Mouse (Mus musculus) neural tube, embryonic 14.5 days (tissue): ENCODE measurements at regions not wholly inside any gene's neighbourhood (a gene's known extent, or its start where the extent isn't known, plus 50 kb on each side); places are given as distances from the start of the nearest gene placed in this dataset.
A peak's percentile ranks its signal among the peaks of the same experiment; 100 is the strongest.

Experiments used
- ATAC-seq: fragments of 200-750 bp; cut with Nextera tagmentation; 2 replicates; pipeline ENCODE4 v1.8.0; 2017; ENCODE audit warnings: low read depth, mild to moderate bottlenecking, moderate TSS enrichment, moderate library complexity
- H3K27ac ChIP-seq: fragments of 300-500 bp; sonication (generic); 2 replicates; pipeline ENCODE4 v1.5.1; 2014; ENCODE audit warnings: low read depth, mild to moderate bottlenecking, control low read depth, low read length, moderate library complexity, mixed read lengths
- H3K27me3 ChIP-seq: fragments of 300-500 bp; sonication (generic); 2 replicates; pipeline ENCODE4 v1.6.1; 2014; ENCODE audit warnings: low read length; ENCODE audit not compliant: control insufficient read depth, insufficient read depth
- H3K36me3 ChIP-seq: fragments of 300-500 bp; sonication (generic); 2 replicates; pipeline ENCODE4 v1.6.1; 2014; ENCODE audit warnings: low read length, mixed read lengths; ENCODE audit not compliant: control insufficient read depth, insufficient read depth
- H3K4me1 ChIP-seq: fragments of 300-500 bp; sonication (generic); 2 replicates; pipeline ENCODE4 v1.6.1; 2014; ENCODE audit warnings: low read length; ENCODE audit not compliant: control insufficient read depth, insufficient read depth
- H3K4me2 ChIP-seq: fragments of 300-500 bp; sonication (generic); 2 replicates; pipeline ENCODE4 v1.6.1; 2014; ENCODE audit warnings: mild to moderate bottlenecking, low read depth, low read length, control low read depth
- H3K4me3 ChIP-seq: fragments of 300-500 bp; sonication (generic); 2 replicates; pipeline ENCODE4 v1.5.1; 2014; ENCODE audit warnings: low read depth, low read length, control low read depth, mixed read lengths
- H3K9ac ChIP-seq: fragments of 300-500 bp; sonication (generic); replicated peaks from 2 replicates; pipeline ENCODE4 v1.6.1; 2014; ENCODE audit warnings: low read depth, mild to moderate bottlenecking, control low read depth, low read length, mixed read lengths
- H3K9me3 ChIP-seq: fragments of 300-500 bp; sonication (generic); 2 replicates; pipeline ENCODE4 v1.6.1; 2016; ENCODE audit warnings: low read length; ENCODE audit not compliant: control insufficient read depth
- WGBS: fragments of 180-500 bp; shearing (Covaris S2); extraction: QIAGEN DNeasy Blood & Tissue Kit; methylation state at CpG from one replicate; pipeline ENCODE4 v1.1.7; 2014; 5-methylcytosine and 5-hydroxymethylcytosine counted together

DNA sequence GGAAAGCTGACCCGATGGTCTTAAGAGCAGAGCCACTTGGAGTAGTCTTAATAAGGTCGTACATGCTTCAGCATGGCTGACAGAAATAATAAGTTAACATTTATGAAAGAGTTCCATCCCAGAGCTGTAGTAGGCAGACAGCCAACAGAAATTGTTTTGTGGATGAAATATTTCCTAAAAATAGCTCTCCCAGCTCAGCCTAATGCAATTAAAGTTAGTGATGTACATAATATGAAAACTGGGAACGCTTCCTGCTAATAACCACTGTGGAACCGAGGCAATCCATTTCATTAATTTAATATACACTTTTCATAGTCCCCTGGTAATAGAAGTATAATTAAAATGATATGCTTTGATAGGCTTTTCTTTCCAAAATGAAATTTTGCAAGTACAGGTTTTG lies 219.0 kb downstream of the Cmpk2 start:
- Histone ChIP-seq H3K27ac (no peak overlapping the region), H3K36me3 (no peaks in the 10 kb centered on the region), H3K9me3 (no peaks in the 10 kb centered on the region), H3K9ac (no peak overlapping the region), H3K4me3 (no peak overlapping the region), H3K4me2 (no peak overlapping the region), H3K27me3 (no peaks in the 10 kb centered on the region), H3K4me1 (no peaks in the 10 kb centered on the region)
- no peak for ATAC-seq
- 61% methylated on average over 4 of the region's 4 CpGs for WGBS

- ATAC-seq: no peak
- no peaks in the 10 kb centered on the region for H3K4me1 ChIP-seq
- no peak overlapping the region; the same call in 1 of the 2 replicates for H3K27ac ChIP-seq
- no peaks in the 10 kb centered on the region for H3K36me3 ChIP-seq
- 70% methylated on average over 3 of the region's 3 CpGs for WGBS
- no peaks in the 10 kb centered on the region for H3K27me3 ChIP-seq
- no peaks in the 10 kb centered on the region for H3K9me3 ChIP-seq
- H3K4me3 ChIP-seq: no peak overlapping the region
- H3K9ac ChIP-seq: no peak overlapping the region
- H3K4me2 ChIP-seq: no peak overlapping the region
Observed at GRCm38 (mm10) chr12:26680568-26680947, 211.6 kb downstream of the Cmpk2 start.

GRCm38 (mm10) chr12:26679887-26680567 lies 211.0 kb downstream of the Cmpk2 start:
- 39% methylated on average over 9 of the region's 9 CpGs for WGBS
- Histone ChIP-seq H3K9me3 (no peaks in the 10 kb centered on the region), H3K27ac (peak overlapping the region; percentile 46; the same call in 1 of the 2 replicates), H3K27me3 (no peaks in the 10 kb centered on the region), H3K4me1 (no peaks in the 10 kb centered on the region), H3K4me2 (no peak overlapping the region), H3K4me3 (no peak overlapping the region), H3K36me3 (no peaks in the 10 kb centered on the region), H3K9ac (no peak overlapping the region)
- no peak for ATAC-seq

DNA sequence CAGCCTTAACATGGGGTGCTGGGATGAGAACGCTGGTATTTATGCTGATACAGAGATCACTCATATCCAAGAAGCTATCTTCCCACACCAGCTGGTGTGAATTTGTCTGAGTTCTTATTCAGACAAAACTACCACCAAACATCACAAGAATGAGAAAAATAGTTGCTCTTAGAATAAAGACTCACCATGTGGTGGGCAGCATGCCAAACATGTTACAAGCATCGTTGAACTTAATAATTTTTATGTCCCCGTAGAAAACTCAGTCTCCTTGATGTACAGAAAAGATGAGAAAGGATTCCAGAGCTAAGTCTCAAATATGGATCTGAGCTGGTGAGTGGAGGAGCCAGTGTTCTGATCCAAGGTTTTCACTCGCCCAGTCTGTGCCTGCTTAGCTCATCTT lies 196.5 kb downstream of the Cmpk2 start:
- H3K4me1 ChIP-seq: no peaks in the 10 kb centered on the region
- no peak overlapping the region for H3K9ac ChIP-seq
- 67% methylated on average over 4 of the region's 4 CpGs for WGBS
- H3K36me3 ChIP-seq: no peaks in the 10 kb centered on the region
- no peaks in the 10 kb centered on the region for H3K9me3 ChIP-seq
- H3K4me2 ChIP-seq: no peak overlapping the region
- H3K4me3 ChIP-seq: no peak overlapping the region
- H3K27me3 ChIP-seq: no peaks in the 10 kb centered on the region
- H3K27ac ChIP-seq: no peak overlapping the region
- no peak for ATAC-seq

GRCm38 (mm10) chr12:26654251-26654650 lies 185.2 kb downstream of the Cmpk2 start:
- no peak overlapping the region for H3K27ac ChIP-seq
- no peaks in the 10 kb centered on the region for H3K27me3 ChIP-seq
- ATAC-seq: no peak
- H3K4me2 ChIP-seq: no peak overlapping the region
- H3K9ac ChIP-seq: no peak overlapping the region
- H3K9me3 ChIP-seq: no peaks in the 10 kb centered on the region
- H3K36me3 ChIP-seq: no peaks in the 10 kb centered on the region
- no peaks in the 10 kb centered on the region for H3K4me1 ChIP-seq
- 80% methylated on average over 2 of the region's 2 CpGs for WGBS
- H3K4me3 ChIP-seq: no peak overlapping the region

DNA sequence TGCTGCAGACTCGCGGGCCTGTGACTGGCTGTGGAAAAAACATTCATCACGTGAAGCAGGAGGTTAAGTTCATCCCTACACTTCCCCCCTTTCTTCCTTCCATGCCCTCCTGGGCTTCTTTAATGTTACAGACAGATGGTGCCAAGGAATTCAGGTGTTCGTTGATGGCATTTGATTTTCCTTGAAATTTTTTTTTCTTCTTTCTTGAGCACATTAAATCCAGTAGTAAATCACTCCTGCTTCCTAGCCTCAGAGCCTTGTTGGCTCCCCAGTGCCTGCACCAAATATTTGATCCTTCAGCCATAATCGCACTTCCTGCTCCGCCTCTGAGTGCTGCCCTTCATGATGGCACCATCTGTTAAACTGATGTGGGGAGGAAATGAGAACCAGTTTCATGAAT lies 184.8 kb downstream of the Cmpk2 start:
- Histone ChIP-seq H3K27me3 (no peaks in the 10 kb centered on the region), H3K9ac (no peak overlapping the region), H3K4me2 (no peak overlapping the region), H3K9me3 (no peaks in the 10 kb centered on the region), H3K27ac (no peak overlapping the region), H3K4me1 (no peaks in the 10 kb centered on the region), H3K4me3 (no peak overlapping the region), H3K36me3 (no peaks in the 10 kb centered on the region)
- WGBS: 33% methylated on average over 6 of the region's 6 CpGs
- ATAC-seq: no peak

GRCm38 (mm10) chr12:26646141-26646540 lies 177.1 kb downstream of the Cmpk2 start:
- no peak overlapping the region for H3K27ac ChIP-seq
- no peaks in the 10 kb centered on the region for H3K9me3 ChIP-seq
- H3K4me3 ChIP-seq: no peak overlapping the region
- no peaks in the 10 kb centered on the region for H3K4me1 ChIP-seq
- ATAC-seq: no peak
- H3K27me3 ChIP-seq: no peaks in the 10 kb centered on the region
- H3K4me2 ChIP-seq: no peak overlapping the region
- H3K36me3 ChIP-seq: no peaks in the 10 kb centered on the region
- H3K9ac ChIP-seq: no peak overlapping the region

- 27% methylated on average over 4 of the region's 4 CpGs for WGBS
- H3K4me1 ChIP-seq: peaks cover 14% of the 10 kb centered on the region; the same call in 1 of the 2 replicates
- H3K9me3 ChIP-seq: no peaks in the 10 kb centered on the region
Observed at GRCm38 (mm10) chr12:26635665-26636241, 166.7 kb downstream of the Cmpk2 start.

GRCm38 (mm10) chr12:26635253-26635652 lies 166.2 kb downstream of the Cmpk2 start:
- no peak overlapping the region for H3K4me3 ChIP-seq
- 10% methylated on average over 3 of the region's 3 CpGs for WGBS
- peaks cover 14% of the 10 kb centered on the region; the same call in 1 of the 2 replicates for H3K4me1 ChIP-seq
- H3K4me2 ChIP-seq: no peak overlapping the region
- no peaks in the 10 kb centered on the region for H3K9me3 ChIP-seq
- peak overlapping the region; percentile 49 for H3K27ac ChIP-seq
- H3K36me3 ChIP-seq: no peaks in the 10 kb centered on the region
- ATAC-seq: 0 out of 2 replicates have a peak, but pooled peaks have one; percentile 36
- H3K27me3 ChIP-seq: no peaks in the 10 kb centered on the region
- H3K9ac ChIP-seq: no peak overlapping the region

More at GRCm38 (mm10) chr12:26635665-26636241, 166.7 kb downstream of the Cmpk2 start:
- Histone ChIP-seq H3K36me3 (no peaks in the 10 kb centered on the region), H3K9ac (no peak overlapping the region), H3K4me2 (no peak overlapping the region), H3K4me3 (no peak overlapping the region), H3K27me3 (no peaks in the 10 kb centered on the region), H3K27ac (peak overlapping the region; percentile 49)
- peak; percentile 76; the same call in 1 of the 2 replicates for ATAC-seq
